Mouse (Mus musculus): ENCODE measurements around the gene Spata32.
"Not testable (repeated sequence)": the region's sequence is repeated elsewhere in the genome, so short reads cannot be mapped to it uniquely, and the experiment has no call there.

Gene Spata32

GRCm38 (mm10) chr11:103246081-103246730 is 28.0 kb upstream of the Spata32 start:
- DNase-seq = no peak

- no peak for DNase-seq
Observed at GRCm38 (mm10) chr11:103244856-103245255, 26.6 kb upstream of the Spata32 start.

DNA sequence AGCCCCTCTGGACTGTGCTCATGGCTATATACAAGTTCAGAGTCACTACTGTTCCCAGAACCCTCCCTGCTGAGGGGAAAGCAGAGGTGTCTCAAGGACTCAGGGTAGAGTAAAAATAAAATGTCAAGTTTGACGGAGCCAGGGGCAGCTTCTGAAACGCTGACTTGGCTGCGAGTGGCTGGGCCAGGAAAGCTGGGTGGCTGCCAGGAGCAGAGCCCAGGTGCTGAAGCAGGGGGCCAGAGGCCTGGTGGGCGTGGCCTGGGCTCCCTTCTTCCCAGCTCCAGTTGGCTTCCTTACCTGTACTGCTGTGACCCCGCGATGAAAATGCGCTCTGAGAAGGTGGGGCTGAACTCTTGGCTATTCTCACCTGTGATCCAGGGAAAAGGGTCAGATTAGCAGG is 22.5 kb upstream of the Spata32 start:
- peak; percentile 71 for DNase-seq

GRCm38 (mm10) chr11:103237757-103238156 is 19.5 kb upstream of the Spata32 start:
- no peak for DNase-seq

- DNase-seq = no peak
Observed at GRCm38 (mm10) chr11:103236903-103237302, 18.7 kb upstream of the Spata32 start.

DNA sequence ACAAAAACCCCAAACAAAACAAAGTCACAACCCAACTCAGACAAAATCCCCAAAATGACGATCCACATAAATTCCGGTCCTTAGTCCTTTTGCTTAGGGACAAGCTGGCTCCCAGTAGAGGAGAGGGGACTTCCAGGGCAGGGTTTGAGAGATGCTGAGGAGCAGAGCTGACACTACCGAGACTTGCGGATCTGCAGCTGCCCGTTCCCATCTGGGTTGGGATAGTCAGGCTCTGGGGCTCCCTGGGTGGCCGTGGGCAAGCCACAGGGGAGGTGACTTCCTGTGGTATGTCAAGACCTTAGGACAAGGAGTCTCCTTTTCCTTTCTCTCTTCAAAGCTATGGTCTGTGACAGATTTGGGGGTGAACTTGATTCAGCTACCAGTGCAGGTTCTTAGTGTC is 18.2 kb upstream of the Spata32 start:
- DNase-seq = no peak

DNA sequence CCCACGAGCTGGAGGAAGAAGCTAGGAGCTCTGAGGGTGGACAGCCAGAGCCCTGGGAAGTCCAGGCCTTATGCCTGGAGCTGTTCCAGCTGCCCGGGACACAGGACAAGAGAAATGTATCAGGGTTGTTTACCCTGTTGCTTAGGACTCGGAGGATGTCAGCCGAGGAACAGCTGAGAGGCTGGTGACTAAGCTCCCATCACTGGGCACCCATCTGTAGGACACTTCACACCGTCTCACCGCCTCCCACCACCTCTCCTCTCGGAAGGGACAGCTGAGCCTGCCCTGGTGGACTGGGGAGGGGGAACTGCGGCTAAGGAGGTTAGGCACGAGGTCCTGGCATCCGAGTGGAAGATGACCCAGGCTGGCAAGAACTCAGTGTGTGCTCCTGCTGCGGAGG is 17.5 kb upstream of the Spata32 start:
- no peak for DNase-seq

DNA sequence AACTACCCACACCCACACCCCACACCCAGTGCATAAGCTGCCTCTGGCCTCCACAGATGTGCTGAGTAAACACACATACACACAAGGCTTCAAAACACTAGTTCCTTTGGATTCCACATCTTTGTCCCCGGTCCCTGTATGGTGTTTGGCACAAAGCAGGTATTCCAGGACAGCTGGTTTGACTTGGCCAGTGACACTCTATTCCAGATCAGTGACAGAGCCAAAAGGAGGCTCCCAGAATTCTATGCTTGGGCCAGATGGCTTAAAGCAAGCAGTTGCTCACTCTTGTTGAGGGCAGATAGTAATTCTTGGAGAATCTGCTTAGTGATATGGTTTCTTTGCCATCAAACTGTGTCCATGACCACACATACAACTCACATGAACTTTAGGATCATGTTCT is 16.2 kb upstream of the Spata32 start:
- no peak for DNase-seq

DNA sequence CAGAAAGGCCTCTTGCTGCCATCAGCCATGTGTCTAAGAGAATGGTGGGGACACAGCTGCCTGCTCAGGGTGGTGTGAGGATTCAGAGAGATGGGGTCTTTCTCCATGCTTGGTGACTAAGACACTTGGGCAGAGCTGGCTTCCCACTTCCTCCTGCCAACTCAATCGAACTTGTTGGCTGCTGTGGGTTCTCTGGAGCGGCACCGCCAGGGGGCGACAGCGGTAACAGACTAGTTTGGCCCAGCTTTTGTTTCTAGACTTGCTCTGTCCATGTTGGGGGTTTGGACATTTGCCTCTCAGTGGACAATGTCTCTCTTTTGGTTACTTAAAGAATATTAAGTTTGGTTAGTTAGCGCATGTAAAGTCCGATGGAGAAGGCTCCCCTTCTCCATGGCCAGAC is 14.7 kb upstream of the Spata32 start:
- peak; percentile 75 to 88 for DNase-seq

GRCm38 (mm10) chr11:103231367-103231766 is 13.1 kb upstream of the Spata32 start:
- DNase-seq = no peak

DNA sequence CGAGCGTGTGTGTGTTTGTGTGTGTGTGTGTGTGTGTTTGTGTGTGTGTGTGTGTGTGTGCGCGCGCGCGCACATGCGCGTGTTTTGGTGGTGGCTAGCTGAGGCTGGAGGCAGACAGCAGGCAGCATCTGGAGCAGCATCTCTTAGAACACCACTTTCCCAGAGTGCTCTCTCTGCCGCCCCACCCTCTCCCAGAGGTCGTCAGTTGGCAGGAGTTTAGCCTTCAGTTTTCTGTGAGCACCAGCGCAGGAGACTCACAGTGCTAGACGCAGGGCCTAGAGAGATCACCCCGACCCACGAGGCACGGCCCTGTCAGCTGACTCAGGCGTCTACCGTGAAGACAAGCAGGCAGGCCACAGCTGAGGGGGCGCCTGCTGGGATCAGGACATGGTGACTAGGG is 12.4 kb upstream of the Spata32 start:
- DNase-seq = no peak

- no peak for DNase-seq
Observed at GRCm38 (mm10) chr11:103229608-103230007, 11.4 kb upstream of the Spata32 start.

GRCm38 (mm10) chr11:103223951-103224456 is 5.8 kb upstream of the Spata32 start:
- DNase-seq = no peak

- DNase-seq = peak in 1 of 2 experiments; percentile 36
Observed at GRCm38 (mm10) chr11:103223444-103223843, 5.2 kb upstream of the Spata32 start.

DNA sequence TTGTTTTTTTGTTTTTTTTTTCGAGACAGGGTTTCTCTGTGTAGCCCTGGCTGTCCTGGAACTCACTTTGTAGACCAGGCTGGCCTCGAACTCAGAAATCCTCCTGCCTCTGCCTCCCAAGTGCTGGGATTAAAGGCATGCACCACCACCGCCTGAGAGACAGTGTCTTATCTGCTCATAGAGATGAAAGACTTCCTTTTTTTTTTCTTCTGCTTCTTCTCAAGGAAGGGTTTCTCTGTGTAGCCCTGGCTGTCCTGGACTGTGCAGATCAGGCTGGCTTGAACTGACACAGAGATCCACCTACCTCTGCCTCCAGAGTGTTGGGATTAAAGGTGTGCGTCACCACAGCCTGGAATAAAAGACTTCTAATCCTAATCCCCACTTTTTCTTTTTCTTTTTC is 4.5 kb upstream of the Spata32 start:
- not testable (repeated sequence) for DNase-seq

DNA sequence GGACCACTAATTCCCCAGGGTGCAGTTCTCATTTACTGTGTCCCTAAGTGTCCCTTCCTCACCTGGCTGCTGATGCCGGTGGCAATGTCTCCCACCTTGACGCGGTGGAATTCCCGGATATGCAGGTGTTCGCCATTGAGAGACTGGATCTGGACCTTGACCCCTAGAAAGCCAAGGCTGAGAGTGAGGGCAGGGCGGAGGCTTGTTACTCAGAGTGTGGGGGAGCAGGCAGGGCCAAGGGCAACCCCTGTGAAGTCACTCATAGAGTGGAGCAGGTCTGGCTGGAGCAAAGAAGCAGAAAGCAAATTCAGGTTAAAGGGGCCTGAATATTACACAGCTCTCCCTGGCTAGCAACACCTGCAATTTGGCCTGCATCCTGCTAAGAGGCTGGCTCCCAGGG is 3.2 kb upstream of the Spata32 start:
- peak in 1 of 2 experiments; percentile 51 for DNase-seq

DNA sequence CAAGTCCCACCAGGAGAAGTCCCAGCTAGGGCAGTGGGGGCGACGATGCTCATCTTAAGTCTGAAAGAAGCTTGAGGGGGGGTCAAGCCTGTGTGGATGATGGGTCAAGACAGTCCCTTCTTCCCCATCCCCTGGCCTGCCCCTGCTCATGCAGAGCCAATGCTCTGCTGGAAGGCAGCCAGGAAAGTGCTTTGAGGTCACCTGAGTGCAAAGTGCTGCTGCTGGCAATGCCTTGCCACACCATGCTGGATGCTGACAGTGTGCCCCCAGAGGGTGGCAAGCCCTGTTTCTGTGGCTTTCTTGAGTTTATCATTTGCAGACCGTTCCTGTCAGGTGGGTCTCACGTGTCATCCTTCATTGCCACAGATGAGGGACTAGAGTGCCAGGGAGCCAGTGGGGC is 1.8 kb upstream of the Spata32 start:
- DNase-seq = peak; percentile 36 to 62

DNA sequence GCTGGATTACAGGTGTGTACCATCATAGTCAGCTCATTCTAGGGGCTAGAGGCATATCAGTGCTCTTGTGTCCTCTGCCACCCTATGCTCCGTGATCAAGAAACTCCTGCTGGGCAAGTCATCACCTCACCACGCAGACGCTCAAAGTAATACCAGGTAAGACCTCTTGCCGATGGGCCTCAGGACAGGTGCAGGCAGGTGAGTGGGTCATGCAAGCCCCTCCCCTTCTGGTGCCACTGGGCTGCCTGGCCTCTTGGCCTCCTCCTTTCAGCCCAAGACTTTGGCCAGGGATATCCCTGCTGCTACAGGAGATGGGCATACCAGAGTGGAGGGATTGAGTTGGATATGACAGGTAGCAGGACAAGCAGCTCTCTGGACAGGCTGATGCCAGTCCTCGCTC is 1.0 kb upstream of the Spata32 start:
- no peak for DNase-seq

- DNase-seq = no peak
Observed at GRCm38 (mm10) chr11:103218517-103218901, 277 bp upstream of the Spata32 start.

- no peak for DNase-seq
Observed at GRCm38 (mm10) chr11:103215355-103215754, 2.9 kb downstream of the Spata32 start.

DNA sequence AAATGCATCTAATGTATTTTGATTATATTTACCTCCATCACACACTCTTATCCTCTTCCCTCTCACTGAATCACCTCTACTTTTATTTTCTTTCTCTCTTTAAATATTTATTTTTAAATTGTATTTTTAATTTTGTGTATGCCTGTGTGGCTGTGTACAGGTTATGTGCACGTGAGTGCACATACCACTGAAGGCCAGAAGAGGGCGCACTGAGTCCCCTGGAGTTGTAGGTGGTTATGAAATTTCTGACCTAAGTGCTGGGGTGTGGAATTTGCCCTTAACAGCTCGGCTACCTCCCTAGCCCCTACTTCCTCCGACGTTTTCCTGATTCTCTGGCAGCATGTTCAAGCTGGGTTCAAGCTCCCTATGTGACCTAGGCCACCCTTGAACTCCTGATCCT is 4.5 kb downstream of the Spata32 start:
- DNase-seq = no peak

GRCm38 (mm10) chr11:103210291-103210690 is 7.9 kb downstream of the Spata32 start:
- DNase-seq = no peak

GRCm38 (mm10) chr11:103208458-103208857 is 9.8 kb downstream of the Spata32 start, which contains the start of gene 1700023F06Rik:
Gene 1700023F06Rik, minus strand, starts transcription at chr11:103208558.
- no peak for DNase-seq

DNA sequence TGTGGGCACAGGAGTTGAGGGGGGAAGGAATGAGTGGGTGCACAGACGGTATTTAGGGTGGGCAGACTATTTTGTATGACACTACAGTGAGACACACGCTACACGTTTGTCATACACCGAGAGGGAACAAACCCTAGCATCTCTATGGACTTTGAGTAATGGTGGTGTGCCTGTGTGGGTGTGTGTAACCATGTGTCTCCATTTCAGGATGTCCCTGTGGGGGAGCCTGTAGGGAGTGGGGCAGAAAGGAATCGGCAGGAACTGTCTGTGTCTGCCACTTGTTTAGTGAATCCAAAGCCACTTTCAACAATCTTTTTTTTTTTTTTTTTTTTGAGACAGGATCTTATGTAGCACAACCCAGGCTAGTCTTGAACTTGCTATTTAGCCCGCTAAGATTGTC is 12.0 kb downstream of the Spata32 start:
- no peak for DNase-seq

GRCm38 (mm10) chr11:103202376-103202775 is 15.9 kb downstream of the Spata32 start:
- DNase-seq = no peak
